Mouse (Mus musculus): Measurements from ENCODE around the gene Vps9d1.

DNA sequence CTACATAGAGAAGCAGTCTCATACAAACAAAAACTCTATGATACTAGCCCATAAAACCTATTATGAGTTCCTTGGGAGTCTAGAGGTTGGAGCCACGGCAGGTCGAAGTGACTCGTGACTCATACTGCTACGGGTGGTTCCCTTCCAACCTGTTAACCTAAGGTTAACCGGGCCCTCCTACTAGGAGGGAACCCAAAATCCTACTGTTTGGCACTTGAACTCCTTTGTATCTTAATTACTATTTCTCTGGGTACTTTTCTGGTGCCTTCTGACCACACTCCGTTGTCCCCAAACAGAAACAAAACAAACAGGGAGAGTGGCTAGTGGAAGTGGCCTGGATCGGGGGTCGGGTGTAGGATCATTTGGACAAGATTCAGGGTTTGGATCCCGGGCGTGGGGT is 42.3 kb downstream of the Vps9d1 start:
- TF ChIP-seq EP300 (IDR thresholded peaks at IDR 0.05; ENCODE audit: low read depth) (no peak), CTCF (IDR thresholded peaks at IDR 0.05; ENCODE audit: low read depth) (no peak)
